Mouse (Mus musculus) forebrain, embryonic 11.5 days (tissue): ENCODE data around the gene Agxt2. TPM values are rescaled to one million over a fixed set of nuclear protein-coding genes. Genes with fewer than 3 reads are reported as not detected.

ENCODE experiments used
- ATAC-seq: fragments of 200-750 bp; cut with Nextera tagmentation; replicated peaks from 2 replicates; pipeline ENCODE4 v1.8.0; 2017; ENCODE audit warnings: moderate TSS enrichment; ENCODE audit not compliant: low FRiP score
- DNase-seq: peaks from one replicate; pipeline ENCODE4 v3.0.0-alpha.2; 2017; ENCODE audit warnings: low spot score
- H3K27ac ChIP-seq: fragments of 300-500 bp; sonication (generic); 2 replicates; pipeline ENCODE4 v1.5.1; 2014; ENCODE audit warnings: low read depth, low read length
- H3K27me3 ChIP-seq: fragments of 300-500 bp; sonication (generic); 2 replicates; pipeline ENCODE4 v1.6.1; 2014; ENCODE audit warnings: mild to moderate bottlenecking, low read length, mixed read lengths; ENCODE audit not compliant: control insufficient read depth, insufficient read depth
- H3K36me3 ChIP-seq: fragments of 300-500 bp; sonication (generic); 2 replicates; pipeline ENCODE4 v1.6.1; 2014; ENCODE audit warnings: mild to moderate bottlenecking, low read length, moderate library complexity, mixed read lengths; ENCODE audit not compliant: control insufficient read depth, insufficient read depth
- H3K4me1 ChIP-seq: fragments of 300-500 bp; sonication (generic); replicated peaks from 2 replicates; pipeline ENCODE4 v1.6.1; 2014; ENCODE audit warnings: low read length, mixed read lengths; ENCODE audit not compliant: control insufficient read depth, insufficient read depth
- H3K4me2 ChIP-seq: fragments of 300-500 bp; sonication (generic); 2 replicates; pipeline ENCODE4 v1.6.1; 2014; ENCODE audit warnings: low read depth, mild to moderate bottlenecking, low read length, moderate library complexity, mixed read lengths; ENCODE audit not compliant: severe bottlenecking
- H3K4me3 ChIP-seq: fragments of 300-500 bp; sonication (generic); 2 replicates; pipeline ENCODE4 v1.5.1; 2014; ENCODE audit warnings: low read depth, low read length
- H3K9ac ChIP-seq: fragments of 300-500 bp; sonication (generic); 2 replicates; pipeline ENCODE4 v1.6.1; 2014; ENCODE audit warnings: low read length
- H3K9me3 ChIP-seq: fragments of 300-500 bp; sonication (generic); 2 replicates; pipeline ENCODE4 v1.6.1; 2016; ENCODE audit warnings: low read length, mixed read lengths; ENCODE audit not compliant: control insufficient read depth
- WGBS: fragments of 180-500 bp; shearing (Covaris S2); extraction: QIAGEN DNeasy Blood & Tissue Kit; methylation state at CpG from one replicate; pipeline ENCODE4 v1.1.7; 2014; 5-methylcytosine and 5-hydroxymethylcytosine counted together
- polyA plus RNA-seq: library from polyadenylated mRNA; unstranded; fragments of >200 nt; fragmentation: Nextera tagmentation; extraction: Ambion mirVana; gene quantifications from 2 replicates; pipeline ENCODE4 v1.2.1, GENCODE M21; 2014

Gene Agxt2
- polyA plus RNA-seq = not detected in 2 replicates

DNA sequence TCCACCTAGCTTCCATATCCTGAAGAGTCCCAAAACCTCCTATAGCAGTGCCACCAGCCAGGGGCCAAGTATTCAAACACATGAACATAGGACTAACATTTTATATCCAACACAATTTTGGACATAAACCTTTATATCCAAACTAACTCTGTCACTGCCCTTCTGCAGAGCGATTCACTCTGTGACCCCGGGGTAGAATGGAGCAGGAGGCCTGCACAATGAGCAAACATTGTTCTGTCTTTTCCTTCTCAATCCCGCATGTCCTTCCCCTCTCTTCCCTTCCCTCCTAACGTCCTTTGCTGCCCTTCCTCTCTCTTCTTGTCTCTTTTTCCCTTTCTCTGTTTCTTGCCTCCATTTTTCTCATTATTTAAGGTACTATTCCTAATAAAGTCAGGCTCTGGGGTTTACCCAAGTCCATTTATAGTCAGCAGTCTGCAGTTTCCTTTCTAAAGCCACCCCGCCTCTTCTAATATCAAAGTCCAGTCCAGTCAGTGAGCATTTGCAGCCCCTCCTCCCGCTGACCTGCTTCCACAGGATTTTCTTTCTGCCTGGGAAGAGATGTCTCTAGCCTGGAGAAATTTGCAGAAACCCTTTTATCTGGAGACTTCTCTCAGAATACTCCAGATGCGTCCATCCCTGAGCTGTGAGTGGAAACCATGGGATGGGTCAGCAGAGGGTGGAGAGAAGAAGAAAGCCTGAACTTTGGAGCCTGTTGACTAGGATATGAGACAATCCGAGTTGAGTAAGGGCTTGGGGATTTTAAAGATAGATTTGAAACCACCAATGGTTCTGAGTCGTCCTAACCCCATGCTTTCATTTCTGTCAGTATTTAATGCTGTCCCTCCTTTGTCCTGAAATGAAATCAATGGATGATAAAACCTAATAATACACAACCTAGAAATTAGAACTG, at the start of gene Agxt2:
Agxt2 (plus strand) TSS at position 494 of the 910 bp plus-strand sequence.
- Histone ChIP-seq H3K27me3 (no peaks in the 10 kb centered on the region), H3K9ac (no peak within 1 kb of the TSS), H3K36me3 (no peaks in the 10 kb centered on the region), H3K4me1 (no peaks in the 10 kb centered on the region), H3K4me3 (no peak within 1 kb of the TSS), H3K27ac (no peak within 1 kb of the TSS), H3K9me3 (no peaks in the 10 kb centered on the region), H3K4me2 (no peak within 1 kb of the TSS)
- 83% methylated on average over 9 of the region's 9 CpGs for WGBS
- ATAC-seq (no peak), DNase-seq (no peak)

GRCm38 (mm10) chr15:10311826-10312225, 46.5 kb upstream of the Agxt2 start:
- Histone ChIP-seq H3K4me1 (no peaks in the 10 kb centered on the region), H3K4me2 (no peak overlapping the region), H3K36me3 (no peaks in the 10 kb centered on the region), H3K9ac (no peak overlapping the region), H3K27me3 (no peaks in the 10 kb centered on the region), H3K27ac (no peak overlapping the region), H3K4me3 (no peak overlapping the region), H3K9me3 (no peaks in the 10 kb centered on the region)
- no peak for DNase-seq
- ATAC-seq = no peak
- WGBS = 87% methylated on average over 5 of the region's 5 CpGs

GRCm38 (mm10) chr15:10313522-10314455, 44.5 kb upstream of the Agxt2 start:
- no peak overlapping the region for H3K9ac ChIP-seq
- WGBS = 61% methylated on average over 7 of the region's 7 CpGs
- ATAC-seq = no peak
- H3K27ac ChIP-seq = no peak overlapping the region
- H3K4me1 ChIP-seq = no peaks in the 10 kb centered on the region
- no peaks in the 10 kb centered on the region for H3K36me3 ChIP-seq
- no peak overlapping the region for H3K4me3 ChIP-seq
- no peaks in the 10 kb centered on the region for H3K27me3 ChIP-seq
- DNase-seq = no peak
- H3K9me3 ChIP-seq = no peaks in the 10 kb centered on the region
- no peak overlapping the region for H3K4me2 ChIP-seq

GRCm38 (mm10) chr15:10325080-10325479, 33.3 kb upstream of the Agxt2 start, which contains the start of gene Gm21973:
Gene Gm21973 (plus strand): TSS chr15:10325380.
- Histone ChIP-seq H3K4me2 (no peak within 1 kb of the TSS), H3K9me3 (no peaks in the 10 kb centered on the region), H3K36me3 (no peaks in the 10 kb centered on the region), H3K4me1 (no peaks in the 10 kb centered on the region), H3K27ac (no peak within 1 kb of the TSS), H3K9ac (no peak within 1 kb of the TSS), H3K4me3 (no peak within 1 kb of the TSS), H3K27me3 (no peaks in the 10 kb centered on the region)
- WGBS = 94% methylated on average over 2 of the region's 2 CpGs
- ATAC-seq (no peak), DNase-seq (no peak)

DNA sequence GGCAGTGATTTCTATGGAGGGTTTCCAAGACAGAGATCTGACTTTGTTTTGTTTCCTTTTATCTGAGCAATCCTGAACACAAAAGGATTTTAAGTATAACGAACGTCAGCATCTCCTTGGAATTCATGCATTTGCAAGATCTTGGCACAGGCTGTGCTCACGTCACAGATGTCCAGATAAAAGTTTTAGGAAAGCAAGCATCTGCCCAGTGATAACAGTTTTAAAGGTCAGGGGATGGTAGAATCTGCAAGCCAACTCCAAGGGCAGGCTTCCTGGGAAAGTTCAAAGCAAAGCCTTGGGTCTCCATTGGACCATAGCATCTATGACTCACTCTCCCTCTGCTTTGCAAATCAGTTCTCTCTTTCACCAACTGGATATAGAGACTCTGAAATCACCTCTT, 27.7 kb upstream of the Agxt2 start:
- 72% methylated on average over 3 of the region's 3 CpGs for WGBS
- Histone ChIP-seq H3K4me3 (no peak overlapping the region), H3K9me3 (no peaks in the 10 kb centered on the region), H3K4me2 (no peak overlapping the region), H3K9ac (no peak overlapping the region), H3K27me3 (no peaks in the 10 kb centered on the region), H3K4me1 (no peaks in the 10 kb centered on the region), H3K27ac (no peak overlapping the region), H3K36me3 (no peaks in the 10 kb centered on the region)
- ATAC-seq (no peak), DNase-seq (no peak)

DNA sequence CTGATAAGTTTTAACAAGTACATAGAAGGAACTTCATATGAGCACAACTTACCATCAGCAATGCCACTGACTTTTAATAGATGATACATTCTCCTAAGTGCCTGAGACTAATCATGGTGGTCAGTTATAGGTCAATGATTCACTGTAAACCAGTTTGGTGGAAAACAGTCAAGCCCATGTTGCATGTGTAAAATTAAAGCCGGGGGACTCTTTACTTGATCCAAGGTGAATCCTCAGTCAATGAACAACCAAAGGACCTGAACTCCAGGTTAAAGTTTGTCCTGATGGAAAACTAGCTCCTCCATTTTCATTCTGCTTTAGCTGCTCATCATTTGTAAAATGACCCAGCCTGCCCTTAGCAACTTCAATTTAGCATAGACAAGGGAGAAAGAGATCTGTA, 25.8 kb upstream of the Agxt2 start:
- no peak for ATAC-seq
- Histone ChIP-seq H3K27ac (no peak overlapping the region), H3K4me3 (no peak overlapping the region), H3K4me2 (no peak overlapping the region), H3K9ac (no peak overlapping the region), H3K36me3 (no peaks in the 10 kb centered on the region), H3K27me3 (no peaks in the 10 kb centered on the region), H3K9me3 (no peaks in the 10 kb centered on the region), H3K4me1 (no peaks in the 10 kb centered on the region)
- DNase-seq = no peak
- 94% methylated on average over 1 of the region's 1 CpGs for WGBS

- ATAC-seq (no peak), DNase-seq (no peak)
- Histone ChIP-seq H3K4me1 (no peaks in the 10 kb centered on the region), H3K9ac (no peak overlapping the region), H3K4me2 (no peak overlapping the region), H3K9me3 (no peaks in the 10 kb centered on the region), H3K4me3 (no peak overlapping the region), H3K27ac (no peak overlapping the region), H3K36me3 (no peaks in the 10 kb centered on the region), H3K27me3 (no peaks in the 10 kb centered on the region)
- WGBS = 82% methylated on average over 3 of the region's 3 CpGs
Measured at GRCm38 (mm10) chr15:10338606-10339005, 19.7 kb upstream of the Agxt2 start.

DNA sequence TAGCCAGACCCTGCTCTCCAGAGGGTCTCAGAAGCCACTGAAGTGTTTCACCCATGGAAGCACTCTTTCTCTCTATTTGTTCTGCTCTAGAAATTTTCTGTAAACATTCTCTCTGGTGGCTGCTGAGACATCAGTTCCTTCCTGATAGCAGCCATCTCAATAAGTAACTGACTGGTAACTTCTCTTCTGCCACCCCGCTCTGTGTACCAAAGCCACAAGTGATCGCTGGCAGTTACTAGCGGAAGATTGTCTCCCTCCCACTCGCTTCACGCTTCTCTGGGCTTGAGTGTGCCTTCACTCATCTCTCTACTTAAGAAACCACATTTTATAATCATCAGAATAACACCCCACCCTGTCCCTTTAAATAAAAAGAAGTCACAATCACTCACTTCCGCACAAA, 11.3 kb upstream of the Agxt2 start:
- 88% methylated on average over 6 of the region's 6 CpGs for WGBS
- Histone ChIP-seq H3K27ac (no peak overlapping the region), H3K27me3 (no peaks in the 10 kb centered on the region), H3K4me3 (no peak overlapping the region), H3K4me1 (no peaks in the 10 kb centered on the region), H3K4me2 (no peak overlapping the region), H3K9me3 (no peaks in the 10 kb centered on the region), H3K36me3 (no peaks in the 10 kb centered on the region), H3K9ac (no peak overlapping the region)
- no peak for ATAC-seq
- no peak for DNase-seq
